Comparison of ENCODE assay signal across 31 mouse cellular contexts in genomic region chr8:106656046-106656445, GRCm38 (mm10). TPM values are rescaled to one million over a fixed set of nuclear protein-coding genes. Genes with fewer than 3 reads are reported as not detected.
DNase-seq lines count a peak whose midpoint lies in the region; ATAC-seq and TF ChIP-seq lines count a peak whose summit lies in the region.
"Had no signal": no experiment of that assay in that cellular context is flagged by ENCODE, and none has a peak within 500 bp of the region (broad histone marks: within the 10 kb centered on the region; RNA-seq: fewer than 3 reads in every experiment).

No protein-coding gene starts in this region.

- no peaks in the 10 kb centered on the region for H3K4me1 ChIP-seq in heart, postnatal 0 days (ENCODE audit: control insufficient read depth, insufficient read depth)
- H3K4me1 ChIP-seq: embryonic facial prominence, embryonic 10.5 days; embryonic facial prominence, embryonic 13.5 days; forebrain, embryonic 12.5 days; hindbrain, embryonic 10.5 days; hindbrain, embryonic 13.5 days; intestine, embryonic 15.5 days had no signal

- no peaks in the 10 kb centered on the region for H3K27me3 ChIP-seq in heart, postnatal 0 days (ENCODE audit: control insufficient read depth, insufficient read depth, low read length)
- H3K27me3 ChIP-seq: embryonic facial prominence, embryonic 13.5 days; forebrain, embryonic 12.5 days; hindbrain, embryonic 13.5 days; intestine, embryonic 15.5 days; Patski had no signal

- no peak overlapping the region for H3K27ac ChIP-seq in heart, postnatal 0 days (ENCODE audit: low read depth)
- H3K27ac ChIP-seq: embryonic facial prominence, embryonic 10.5 days; embryonic facial prominence, embryonic 13.5 days; forebrain, embryonic 12.5 days; heart, adult 2 months; hindbrain, embryonic 10.5 days; hindbrain, embryonic 13.5 days; intestine, embryonic 15.5 days had no signal

- H3K36me3 ChIP-seq in heart, postnatal 0 days (replicated peaks; ENCODE audit: control insufficient read depth, insufficient read depth, low read length), result no peaks in the 10 kb centered on the region
- H3K36me3 ChIP-seq: forebrain, embryonic 12.5 days; hindbrain, embryonic 10.5 days; hindbrain, embryonic 13.5 days had no signal

- no peak overlapping the region for H3K9ac ChIP-seq in heart, postnatal 0 days (replicated peaks; ENCODE audit: low read depth, low read length)
- H3K9ac ChIP-seq: embryonic facial prominence, embryonic 13.5 days; forebrain, embryonic 12.5 days; hindbrain, embryonic 13.5 days; intestine, embryonic 15.5 days had no signal

- H3K4me2 ChIP-seq in heart, postnatal 0 days (ENCODE audit: low read depth, low read length), result no peak overlapping the region
- H3K4me2 ChIP-seq: embryonic facial prominence, embryonic 13.5 days; forebrain, embryonic 12.5 days; heart, embryonic 11.5 days; hindbrain, embryonic 13.5 days; intestine, embryonic 15.5 days had no signal

- no peak overlapping the region for H3K4me3 ChIP-seq in heart, postnatal 0 days (ENCODE audit: low read depth, low read length)
- H3K4me3 ChIP-seq: embryonic facial prominence, embryonic 10.5 days; embryonic facial prominence, embryonic 13.5 days; erythroblast, embryonic 14.5 days; forebrain, embryonic 12.5 days; heart, adult 2 months; hindbrain, embryonic 10.5 days; hindbrain, embryonic 13.5 days; intestine, embryonic 15.5 days had no signal

- no peak for ATAC-seq in heart, postnatal 0 days (ENCODE audit: insufficient read depth, low read depth)
- ATAC-seq: CD4-positive, CD25-positive, alpha-beta regulatory T cell, adult 4 months; forebrain, embryonic 16.5 days; hindbrain, embryonic 16.5 days; intestine, embryonic 15.5 days; Patski had no signal

- no peak for TF ChIP-seq EP300 in heart, postnatal 0 days (IDR thresholded peaks at IDR 0.05; ENCODE audit: low read depth)

- no peak for TF ChIP-seq CTCF in heart, postnatal 0 days (IDR thresholded peaks at IDR 0.05; ENCODE audit: low read depth)

- no peaks in the 10 kb centered on the region for H3K9me3 ChIP-seq in heart, postnatal 0 days (replicated peaks; ENCODE audit: control insufficient read depth, low read length)
- H3K9me3 ChIP-seq: embryonic facial prominence, embryonic 10.5 days; embryonic facial prominence, embryonic 13.5 days; forebrain, embryonic 12.5 days; hindbrain, embryonic 10.5 days; hindbrain, embryonic 13.5 days; intestine, embryonic 15.5 days had no signal

- peak; percentile 35 for DNase-seq in heart, postnatal 0 days (ENCODE audit: low spot score)
- DNase-seq in heart, adult 8-10 months (ENCODE audit: low spot score), result no peak
- DNase-seq in 3T3-L1 (ENCODE audit: low read depth, low spot score), result peak; percentile 87
- DNase-seq in Muller cell, postnatal 12 days (ENCODE audit: inconsistent ontology term), result peak; percentile 40
- no peak for DNase-seq in cerebellum, postnatal 14 days
- no peak for DNase-seq in urinary bladder, postnatal 4 days (ENCODE audit: low spot score in 2 of 2)
- DNase-seq: adrenal gland, postnatal 10 days; cerebellum, adult 11 months; cerebellum, adult 2 months; cerebellum, adult 9-11 months; cerebellum, postnatal 36 days; embryo, embryonic 11 days; gastrocnemius, postnatal 10 days; gastrocnemius, postnatal 36 days; heart, adult 2 months; heart, postnatal 10 days; heart, postnatal 36 days; kidney, adult 11 months had no signal

RNA-seq across cellular contexts. Expression of gene Tango6, which starts 26.8 kb away (rescaled TPM):
- total RNA-seq in heart, postnatal 0 days (2014; rRNA removed; ENCODE audit: low replicate concordance), result 8.0 and 13.5 TPM in 2 replicates
- polyA plus RNA-seq in heart, postnatal 0 days (2015; fragmentation: Nextera tagmentation; extraction: Ambion mirVana), result 4.0 and 4.3 TPM in 2 replicates
- total RNA-seq in heart, adult 8-10 months (2022), result 10 to 100 TPM in 3 of 4 experiments, 1 to 10 TPM in 1; 9.9 to 11.0 (median 10.8) TPM

RNA-seq across cellular contexts. Expression of gene Cdh1, which starts 52.9 kb away (rescaled TPM):
- total RNA-seq in heart, postnatal 0 days (2014; rRNA removed; ENCODE audit: low replicate concordance), result 1.2 and 1.9 TPM in 2 replicates
- polyA plus RNA-seq in heart, postnatal 0 days (2015; fragmentation: Nextera tagmentation; extraction: Ambion mirVana), result 0.19 and 0.52 TPM in 2 replicates
- total RNA-seq in heart, adult 8-10 months (2022), result under 1 TPM in 1 of 4 experiments, not detected in 3; 0.23 TPM
- total RNA-seq: heart, adult 2 months; heart, postnatal 36 days; MEL had no signal
- polyA plus RNA-seq: erythroblast, embryonic 14.5 days had no signal

Comparison
In these comparisons a context has a peak if more than half of its experiments do, and no peak if none do; other contexts are left out.
1. DNase-seq: peak in heart, postnatal 0 days (single experiment), 3T3-L1 (single experiment) and Muller cell, postnatal 12 days (single experiment); none in heart, adult 8-10 months (single experiment), cerebellum, postnatal 14 days (0 of 2) and urinary bladder, postnatal 4 days (0 of 2).